Mouse (Mus musculus): ENCODE results near the gene Gm20821. TPM values are rescaled to one million over a fixed set of nuclear protein-coding genes. Genes with fewer than 3 reads are reported as not detected.
"Not testable (repeated sequence)": the region's sequence is repeated elsewhere in the genome, so short reads cannot be mapped to it uniquely, and the experiment has no call there.

Gm20821 gene
- total RNA-seq (2021): not detected
- long read RNA-seq: 0 reads

GRCm38 (mm10) chrY:9781504-9781903, at the start of gene Gm20821:
TSS of gene Gm20821 (plus strand) at chrY:9781804.
- not testable (repeated sequence) for DNase-seq (ENCODE audit: low spot score in 2 of 2)
